Mouse (Mus musculus): ENCODE results near the gene Riox1. TPM values are rescaled to one million over a fixed set of nuclear protein-coding genes. Genes with fewer than 3 reads are reported as not detected.
"Not testable (repeated sequence)": the region's sequence is repeated elsewhere in the genome, so short reads cannot be mapped to it uniquely, and the experiment has no call there.

Gene Riox1
- total RNA-seq, 2 experiments from 2014 or later, result 5.0 to 5.9 TPM

GRCm38 (mm10) chr12:83947260-83947811 lies 3.1 kb upstream of the Riox1 start:
- no peak for DNase-seq
- intact Hi-C loops (cut with DNase I), result no loop called here

- intact Hi-C loops (cut with DNase I), result no loop called here
- DNase-seq, result no peak
These were observed 1.4 kb upstream of the Riox1 start for GRCm38 (mm10) chr12:83949043-83949442.

GRCm38 (mm10) chr12:83949776-83950492 lies 474 bp upstream of the Riox1 start:
- DNase-seq, result no peak
- intact Hi-C loops (cut with DNase I), result loop anchor here (2.0 kb wide), 1 partner anchor 29 kb away; the partner anchor contains the start of gene Numb

- DNase-seq, result peak; percentile 33 to 39
- intact Hi-C loops (cut with DNase I), result loop anchor here (2.0 kb wide), 1 partner anchor 30 kb away; the partner anchor contains the start of gene Numb
These were observed 663 bp downstream of the Riox1 start for GRCm38 (mm10) chr12:83950840-83951701.

- no peak for DNase-seq
- intact Hi-C loops (cut with DNase I), result loop anchor here (2.0 kb wide), 1 partner anchor 31 kb away; the partner anchor contains the start of gene Numb
These were observed 1.5 kb downstream of the Riox1 start for GRCm38 (mm10) chr12:83951711-83952575.

- DNase-seq, result no peak
- intact Hi-C loops (cut with DNase I), result no loop called here
These were observed 7.9 kb downstream of the Riox1 start for GRCm38 (mm10) chr12:83958278-83958677.

- intact Hi-C loops (cut with DNase I), result no loop called here
These were observed 14.8 kb downstream of the Riox1 start for GRCm38 (mm10) chr12:83965235-83965634.

GRCm38 (mm10) chr12:83972117-83972516 lies 21.7 kb downstream of the Riox1 start:
- intact Hi-C loops (cut with DNase I), result loop anchor here (1.0 to 10.0 kb wide), 2 partner anchors 59 to 273 kb away; no protein-coding TSS in a partner anchor
- peak; percentile 31 to 60 for DNase-seq

More at GRCm38 (mm10) chr12:83965235-83965634, 14.8 kb downstream of the Riox1 start:
- DNase-seq, result no peak

GRCm38 (mm10) chr12:83978862-83979261 lies 28.5 kb downstream of the Riox1 start:
- DNase-seq, result no peak
- intact Hi-C loops (cut with DNase I), result loop anchor here (10.0 kb wide), 1 partner anchor 266 kb away; no protein-coding TSS in a partner anchor

- DNase-seq, result no peak
- intact Hi-C loops (cut with DNase I), result no loop called here
These were observed 31.2 kb downstream of the Riox1 start for GRCm38 (mm10) chr12:83981615-83982014.

- no peak for DNase-seq
- intact Hi-C loops (cut with DNase I), result no loop called here
These were observed 34.3 kb downstream of the Riox1 start, which contains the start of gene Heatr4 for GRCm38 (mm10) chr12:83984752-83985151. TSS of gene Heatr4 (minus strand) at chr12:83984852.

GRCm38 (mm10) chr12:83987242-83987582 lies 36.8 kb downstream of the Riox1 start:
- no peak for DNase-seq
- intact Hi-C loops (cut with DNase I), result no loop called here

- intact Hi-C loops (cut with DNase I), result no loop called here
- peak; percentile 81 to 82 for DNase-seq
These were observed 37.4 kb downstream of the Riox1 start, which contains the start of gene Acot2 for GRCm38 (mm10) chr12:83987583-83988441. TSS of gene Acot2 (plus strand) at chr12:83987861.

- intact Hi-C loops (cut with DNase I), result no loop called here
- DNase-seq, result no peak
These were observed 38.1 kb downstream of the Riox1 start for GRCm38 (mm10) chr12:83988483-83988882.

GRCm38 (mm10) chr12:83989378-83989777 lies 39.0 kb downstream of the Riox1 start:
- intact Hi-C loops (cut with DNase I), result no loop called here
- DNase-seq, result no peak

GRCm38 (mm10) chr12:83997221-83997620 lies 46.8 kb downstream of the Riox1 start:
- no peak for DNase-seq
- intact Hi-C loops (cut with DNase I), result no loop called here

- intact Hi-C loops (cut with DNase I), result no loop called here
- DNase-seq, result no peak
These were observed 48.1 kb downstream of the Riox1 start for GRCm38 (mm10) chr12:83998341-83999107.

GRCm38 (mm10) chr12:83999237-83999636 lies 48.8 kb downstream of the Riox1 start:
- intact Hi-C loops (cut with DNase I), result not testable (repeated sequence)
- peak; percentile 67 to 87 for DNase-seq

Measured in heart, postnatal 14 days (tissue).